Mouse (Mus musculus) skeletal muscle tissue, adult 2 months (tissue): ENCODE results near the gene Zfp385c.
"Not testable (repeated sequence)": the region's sequence is repeated elsewhere in the genome, so short reads cannot be mapped to it uniquely, and the experiment has no call there.

ENCODE experiments used
- DNase-seq: peaks from one replicate; pipeline ENCODE4 v3.0.0-alpha.2; 2012; ENCODE audit warnings: low read depth, low spot score

Zfp385c gene

DNA sequence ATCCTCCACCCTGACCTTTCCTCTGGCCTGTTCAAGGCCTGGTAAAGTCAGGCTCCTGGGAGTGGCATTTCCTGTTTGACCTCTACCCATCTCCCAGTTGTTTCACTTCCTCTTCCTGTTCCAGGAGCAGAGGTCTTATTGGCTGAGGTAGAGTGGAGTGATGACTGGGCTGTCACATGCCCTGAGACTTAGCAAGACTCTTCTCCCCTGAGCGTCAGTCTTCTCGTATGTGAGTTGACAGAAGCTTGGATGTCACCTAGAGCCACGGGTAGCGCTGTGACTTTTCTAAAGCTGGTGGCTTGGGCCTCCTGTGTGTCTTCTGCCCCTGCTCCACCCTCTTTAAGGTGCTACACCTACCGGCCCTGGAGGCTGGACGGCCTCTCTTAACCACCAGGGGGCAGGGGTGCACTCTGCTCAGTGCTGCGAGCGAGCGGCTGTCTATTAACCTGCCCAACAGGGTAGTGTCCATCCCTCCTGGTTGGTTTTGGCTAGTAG lies 65.5 kb downstream of the Zfp385c start:
- peak; percentile 71 for DNase-seq

GRCm38 (mm10) chr11:100625754-100626700 lies 66.2 kb downstream of the Zfp385c start:
- DNase-seq, result no peak

DNA sequence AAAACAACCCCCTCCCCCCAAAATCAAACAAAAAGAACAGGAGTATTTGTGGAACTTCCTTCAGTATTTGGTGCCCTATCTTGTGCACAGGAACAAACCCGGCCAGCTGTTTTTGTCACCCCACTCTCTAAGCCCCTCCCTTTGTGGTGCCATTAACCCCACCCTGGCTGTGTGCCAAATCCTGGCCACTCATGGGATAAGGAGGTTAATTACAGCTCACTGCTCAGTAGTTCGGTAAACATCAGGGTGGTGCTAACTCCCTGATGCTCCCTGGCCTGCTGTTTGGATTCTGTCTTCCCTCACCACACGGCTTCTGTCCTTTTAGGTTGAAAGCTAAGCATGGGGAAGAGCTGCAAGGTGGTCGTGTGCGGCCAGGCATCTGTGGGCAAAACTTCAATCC lies 68.4 kb downstream of the Zfp385c start:
- DNase-seq, result no peak

DNA sequence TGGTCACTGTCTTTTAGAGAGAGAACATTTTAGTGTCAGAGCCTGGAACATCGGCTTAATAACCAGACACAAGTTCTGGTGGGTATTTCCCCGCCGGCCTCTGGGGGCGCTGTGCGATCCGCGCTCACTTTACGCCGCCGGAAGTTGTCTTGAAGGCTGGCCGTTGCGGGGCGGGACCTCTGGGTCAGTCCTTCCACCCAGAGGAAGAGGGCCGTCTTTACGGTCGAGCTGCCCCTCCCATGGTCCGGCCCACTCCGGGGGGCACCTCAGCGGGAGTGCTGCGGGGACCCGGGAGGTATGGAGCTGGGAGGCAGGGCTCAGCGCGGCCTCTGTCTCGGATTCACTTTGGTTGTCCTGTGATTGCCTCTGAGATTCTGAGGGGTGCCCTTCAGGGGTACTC lies 69.5 kb downstream of the Zfp385c start:
- DNase-seq, result peak; percentile 92

DNA sequence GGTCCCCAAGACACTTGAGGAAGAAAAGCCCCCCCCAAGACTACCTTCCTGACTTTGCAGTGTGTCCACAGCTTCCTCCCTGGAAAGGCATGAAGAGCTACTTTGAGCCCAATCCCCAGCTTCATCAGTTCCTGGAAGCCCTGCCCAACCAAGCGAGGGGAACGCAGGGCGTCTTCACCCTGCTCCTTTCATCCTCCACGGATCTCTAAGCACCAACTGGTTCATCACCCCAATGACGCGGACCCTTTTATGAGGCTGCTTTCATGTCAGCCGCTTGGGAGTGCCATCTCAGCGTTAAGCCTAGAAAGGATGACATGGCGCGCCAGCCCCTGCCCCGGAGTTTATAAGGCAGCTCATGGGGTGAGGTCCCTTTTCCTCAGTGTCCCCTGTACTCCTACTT lies 72.3 kb downstream of the Zfp385c start, which contains the start of gene Dnajc7:
Dnajc7 (minus strand) TSS at position 187 of the 400 bp plus-strand sequence.
- no peak for DNase-seq

DNA sequence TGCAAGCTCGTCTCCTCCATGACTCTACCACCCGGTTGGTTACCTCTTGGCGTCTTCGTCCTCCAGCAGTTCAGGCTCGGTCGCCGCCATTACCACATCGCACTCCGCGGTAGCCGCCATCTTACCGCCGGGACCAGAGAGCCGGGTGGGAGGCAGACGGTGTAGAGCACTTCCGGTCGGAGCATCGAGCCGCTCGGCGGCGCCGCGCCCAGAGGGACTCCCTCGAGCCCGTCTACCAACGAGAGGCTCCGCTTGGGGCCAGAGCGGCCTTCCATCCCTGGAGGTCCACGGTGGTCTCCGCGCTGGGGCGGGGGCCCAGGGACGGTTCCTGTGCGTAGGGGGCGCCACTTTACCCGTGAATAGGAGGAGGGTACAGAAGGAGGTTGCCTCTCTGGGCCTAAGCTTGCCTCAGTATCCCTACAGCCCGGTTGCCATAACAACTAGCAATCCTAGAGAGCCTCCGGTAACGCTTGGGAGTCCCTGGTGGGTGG lies 72.7 kb downstream of the Zfp385c start:
- peak; percentile 91 for DNase-seq

DNA sequence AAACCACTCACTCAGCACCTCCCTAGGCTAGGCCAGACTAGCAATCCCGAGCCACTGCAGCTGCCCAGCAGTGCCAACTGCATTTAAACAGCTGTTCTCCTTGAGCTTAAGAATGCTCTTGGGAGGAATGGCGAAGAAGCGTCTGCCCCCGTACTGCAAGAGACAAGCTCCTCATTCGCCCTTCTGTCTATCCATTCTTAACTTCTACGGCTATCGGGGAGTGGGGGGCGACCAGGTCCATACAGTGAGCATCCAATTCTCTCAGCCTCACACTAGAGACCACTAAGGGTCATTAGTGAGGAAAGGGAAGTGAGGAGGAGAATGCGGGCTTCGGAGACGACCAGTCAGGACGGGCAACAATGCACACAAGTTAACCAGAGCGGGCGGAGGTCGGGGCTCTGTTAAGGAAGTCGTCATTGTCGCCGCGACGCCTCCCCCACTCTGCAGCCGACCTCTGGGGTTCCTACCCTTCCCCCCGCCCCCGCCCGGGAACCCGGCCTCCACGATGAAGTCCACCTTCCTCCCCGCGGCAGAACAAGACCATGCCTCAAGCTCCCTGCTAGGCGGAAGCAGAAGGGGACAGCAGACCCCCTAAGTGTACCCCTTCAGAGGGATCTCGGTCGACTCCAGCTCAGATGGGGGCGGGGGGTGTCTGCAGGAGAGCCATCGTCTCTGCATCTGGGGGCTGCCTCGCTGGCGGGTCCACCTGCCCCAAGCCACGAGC lies 73.3 kb downstream of the Zfp385c start, which contains the start of gene Nkiras2:
Nkiras2 (plus strand) TSS at position 484 of the 724 bp plus-strand sequence.
- DNase-seq, result no peak

- no peak for DNase-seq
Observed at GRCm38 (mm10) chr11:100617480-100617879, 74.8 kb downstream of the Zfp385c start.

- DNase-seq, result not testable (repeated sequence)
Observed at GRCm38 (mm10) chr11:100616836-100617235, 75.4 kb downstream of the Zfp385c start.

- no peak for DNase-seq
Observed at GRCm38 (mm10) chr11:100616332-100616731, 75.9 kb downstream of the Zfp385c start.

DNA sequence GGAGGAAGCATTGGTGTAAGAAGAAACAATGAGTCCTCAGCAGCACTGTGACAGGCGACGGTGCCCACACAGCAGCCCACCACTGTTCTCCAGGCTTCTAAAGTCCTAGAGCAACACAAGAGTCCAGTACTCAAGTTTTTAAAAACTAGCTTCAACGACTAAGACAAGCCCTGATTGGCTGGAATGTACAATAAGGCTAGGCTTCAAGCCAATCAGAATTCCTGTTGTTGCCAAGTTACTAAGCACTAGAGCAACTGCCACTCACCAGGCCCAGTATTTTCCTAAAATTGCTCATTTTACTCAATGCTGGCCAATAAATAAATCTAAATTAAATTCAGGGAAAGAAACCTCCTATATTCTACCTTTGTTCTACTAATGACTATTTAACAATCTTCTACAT lies 79.0 kb downstream of the Zfp385c start:
- DNase-seq, result no peak

DNA sequence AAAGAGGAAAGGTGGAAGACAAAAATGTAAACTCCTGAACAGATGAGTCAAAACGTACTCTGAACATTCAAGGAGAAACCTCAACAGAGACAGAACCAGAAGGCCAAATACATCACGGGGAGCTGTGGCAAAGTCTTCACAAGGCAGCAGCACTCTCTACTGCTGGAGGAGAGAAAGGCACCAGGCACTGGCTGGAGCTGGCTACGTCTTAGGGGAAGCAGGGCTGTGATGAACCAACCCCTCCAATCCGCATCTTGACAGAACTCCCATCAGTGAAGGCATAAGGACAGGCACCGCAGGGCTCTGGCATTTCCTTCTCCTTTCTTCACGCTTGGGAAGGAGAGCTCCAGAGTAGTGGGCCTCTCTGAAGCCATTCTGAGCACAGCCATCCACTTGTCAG lies 80.6 kb downstream of the Zfp385c start:
- no peak for DNase-seq

DNA sequence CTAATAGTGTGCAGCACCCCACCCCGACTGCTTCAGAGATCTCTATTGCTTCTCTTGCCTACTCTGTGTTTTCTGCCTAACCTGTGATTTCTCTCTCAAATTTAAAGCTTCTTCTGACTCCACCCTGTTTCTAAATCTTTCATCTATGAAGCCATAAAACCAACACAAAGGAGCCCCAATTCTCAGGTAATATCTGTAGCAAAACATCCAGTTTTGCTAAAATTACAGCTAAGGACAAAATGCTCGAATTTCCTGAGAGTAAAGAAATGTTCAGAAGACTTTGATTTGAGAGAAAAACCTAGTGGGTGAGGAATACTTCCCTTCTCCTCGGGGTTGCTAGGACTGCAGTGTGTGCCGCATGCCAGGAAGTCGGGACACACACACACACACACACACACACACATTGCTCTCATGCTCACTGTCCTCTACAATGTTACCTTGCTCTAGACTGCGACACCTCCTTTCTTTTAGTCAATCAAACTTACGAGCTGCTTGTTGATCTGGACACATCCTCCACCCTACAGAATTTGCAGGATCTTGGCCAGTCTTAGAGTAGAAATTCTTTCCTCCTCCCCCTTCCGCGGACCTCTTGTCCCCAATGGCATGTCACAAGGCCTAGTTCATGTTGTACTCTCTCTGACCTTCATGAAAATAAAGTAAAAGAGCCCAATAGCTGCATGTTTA lies 82.1 kb downstream of the Zfp385c start:
- no peak for DNase-seq

DNA sequence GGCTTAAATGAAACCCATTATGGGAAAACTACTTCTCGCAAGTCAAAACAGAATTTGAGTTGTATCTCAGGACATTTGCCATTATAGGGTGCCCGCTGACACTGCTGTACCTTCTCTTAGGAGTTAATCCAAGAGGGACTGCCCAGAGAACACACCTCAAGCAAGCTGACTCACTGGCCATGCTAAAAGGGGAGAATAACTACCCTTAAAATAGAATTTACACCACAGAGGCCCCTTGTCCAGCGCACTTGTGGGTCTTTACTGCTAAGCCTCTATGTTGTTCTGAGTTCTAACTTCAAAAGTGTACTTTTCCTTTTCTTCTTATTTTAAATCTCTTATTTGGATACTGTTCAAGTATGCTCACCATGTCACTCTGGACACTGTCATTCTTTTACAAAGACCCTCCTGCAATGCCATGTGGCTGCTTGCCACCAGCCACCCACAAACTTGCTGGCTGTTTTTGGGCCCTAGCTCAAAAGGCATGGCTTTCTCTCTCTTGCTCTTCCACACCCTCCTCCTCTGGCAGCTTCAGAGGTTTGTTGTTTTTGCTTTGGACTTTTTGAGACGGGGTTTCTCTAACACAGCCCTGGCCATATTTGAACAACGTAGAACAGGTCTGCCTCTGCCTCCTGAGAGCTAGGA lies 82.8 kb downstream of the Zfp385c start:
- DNase-seq, result no peak

DNA sequence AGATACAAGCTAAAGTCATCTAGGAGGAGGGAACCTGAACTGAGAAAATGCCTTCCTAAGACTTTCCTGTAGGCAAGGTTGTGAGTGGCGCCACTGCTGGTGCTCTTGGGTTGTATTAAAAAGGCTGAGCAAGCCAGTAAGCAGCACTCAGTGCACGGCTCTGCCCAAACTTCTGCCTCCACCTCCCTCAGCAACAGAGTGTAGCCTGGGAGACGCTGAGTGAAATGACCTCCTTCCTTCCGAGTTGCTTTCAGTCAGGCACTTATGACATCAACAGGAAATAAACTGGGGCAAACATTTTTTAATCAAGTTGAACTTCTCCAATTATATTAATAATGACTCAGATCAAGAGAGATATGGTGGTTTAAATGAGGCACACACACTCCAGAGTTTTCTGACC lies 83.5 kb downstream of the Zfp385c start:
- DNase-seq, result no peak

GRCm38 (mm10) chr11:100607121-100607520 lies 85.1 kb downstream of the Zfp385c start:
- no peak for DNase-seq

DNA sequence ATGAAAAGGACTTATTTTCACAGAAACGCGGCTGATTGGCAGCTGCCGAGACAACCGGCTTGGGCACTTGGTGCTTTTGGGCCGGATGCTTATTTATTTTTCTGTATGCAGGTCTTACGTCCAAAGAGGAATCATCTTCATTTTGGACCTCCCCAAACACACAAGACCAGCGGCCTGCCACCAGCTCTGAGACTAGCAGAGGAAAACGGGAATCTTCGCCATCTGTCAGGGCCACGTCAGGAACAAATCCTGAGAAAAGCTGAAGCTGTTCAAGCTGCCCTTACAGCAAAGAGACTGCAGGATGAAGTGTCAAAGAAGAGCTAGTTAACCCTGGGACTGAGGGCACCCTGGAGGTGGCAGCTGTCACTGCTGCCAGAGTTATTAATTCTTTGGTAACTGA lies 86.8 kb downstream of the Zfp385c start:
- no peak for DNase-seq

DNA sequence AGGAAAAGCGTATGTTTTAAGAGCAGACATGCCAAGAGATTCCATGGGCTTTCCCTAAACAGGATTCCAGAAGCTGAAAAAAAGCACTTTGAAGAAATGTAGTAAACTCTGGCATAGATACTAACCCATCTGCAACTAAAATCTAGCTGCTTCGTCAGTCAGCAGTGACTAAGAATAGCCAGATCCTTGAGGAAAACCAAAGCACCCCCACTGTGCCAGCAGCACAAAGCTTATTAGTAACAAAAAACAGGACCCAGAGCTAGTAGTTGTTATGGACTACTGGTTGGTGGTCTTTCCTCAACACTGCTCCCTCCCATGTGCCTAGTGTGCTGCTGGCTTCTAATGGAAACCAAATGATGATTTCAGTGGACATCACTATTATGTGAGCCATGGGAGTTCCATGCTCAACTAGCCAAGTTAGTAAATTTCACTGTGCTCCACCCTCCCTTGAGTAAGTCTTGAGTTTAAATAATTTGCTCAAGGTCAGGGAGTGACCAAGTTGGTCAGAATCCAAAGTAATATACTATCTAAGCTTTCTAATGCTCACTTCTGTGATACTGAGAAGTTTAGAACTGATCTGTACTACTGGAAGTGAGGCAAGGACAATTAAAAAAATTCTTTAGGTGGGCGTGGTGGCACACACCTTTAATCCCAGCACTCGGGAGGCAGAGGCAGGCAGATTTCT lies 87.8 kb downstream of the Zfp385c start:
- no peak for DNase-seq

- DNase-seq, result no peak
Observed at GRCm38 (mm10) chr11:100603813-100604212, 88.4 kb downstream of the Zfp385c start.

DNA sequence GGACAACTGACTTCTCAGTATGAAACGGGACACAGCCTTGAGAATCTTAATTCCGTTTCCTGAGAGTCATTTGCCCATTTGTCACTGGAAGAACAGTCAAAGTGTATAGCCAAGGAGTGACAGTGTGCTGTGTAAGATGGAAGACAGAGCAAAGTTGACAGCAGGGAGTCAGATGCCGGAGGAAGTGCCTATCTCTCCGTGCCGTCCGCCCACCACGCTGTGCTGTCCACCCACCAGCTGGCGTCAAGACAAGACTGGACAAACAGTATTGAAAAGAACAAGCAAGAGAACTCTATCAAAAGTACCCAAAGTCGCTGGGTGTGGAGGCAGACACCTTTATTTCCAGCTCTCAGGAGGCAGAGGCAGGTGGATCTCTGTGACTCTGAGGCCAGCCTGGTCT lies 89.1 kb downstream of the Zfp385c start:
- no peak for DNase-seq

DNA sequence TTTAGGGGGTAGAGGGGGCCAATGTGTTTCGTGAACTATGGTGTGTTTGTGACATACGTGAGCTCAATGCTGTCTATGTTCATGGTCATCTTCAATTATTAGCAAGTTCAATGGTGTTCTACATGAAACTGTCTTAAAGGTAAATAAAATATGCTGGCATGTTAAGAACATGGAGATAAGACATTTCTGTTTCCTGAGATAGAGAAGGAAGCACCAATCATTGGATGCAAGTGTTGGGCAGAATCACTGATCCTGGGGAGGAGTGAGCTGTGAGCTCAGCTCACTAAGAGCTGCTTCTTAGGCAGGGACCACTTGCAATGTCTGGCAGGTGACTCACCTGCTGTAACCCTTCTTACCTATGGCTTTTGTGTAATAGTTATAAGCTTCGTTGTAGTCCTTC lies 90.9 kb downstream of the Zfp385c start:
- DNase-seq, result no peak
